Mouse (Mus musculus): ENCODE results near the gene Slc25a13.

The Slc25a13 gene

GRCm38 (mm10) chr6:6112767-6113528 lies 104.0 kb downstream of the Slc25a13 start:
- DNase-seq = no peak

- DNase-seq = no peak
Observed at GRCm38 (mm10) chr6:6107419-6107966, 109.5 kb downstream of the Slc25a13 start.

- no peak for DNase-seq
Observed at GRCm38 (mm10) chr6:6105586-6105985, 111.4 kb downstream of the Slc25a13 start.

GRCm38 (mm10) chr6:6103469-6103868 lies 113.5 kb downstream of the Slc25a13 start:
- DNase-seq = no peak

- no peak for DNase-seq
Observed at GRCm38 (mm10) chr6:6101605-6102004, 115.4 kb downstream of the Slc25a13 start.

GRCm38 (mm10) chr6:6100892-6101480 lies 116.0 kb downstream of the Slc25a13 start:
- no peak for DNase-seq

- no peak for DNase-seq
Observed at GRCm38 (mm10) chr6:6093978-6094377, 123.0 kb downstream of the Slc25a13 start.

- DNase-seq = no peak
Observed at GRCm38 (mm10) chr6:6093522-6093921, 123.5 kb downstream of the Slc25a13 start.

- DNase-seq = no peak
Observed at GRCm38 (mm10) chr6:6092497-6092896, 124.5 kb downstream of the Slc25a13 start.

GRCm38 (mm10) chr6:6091016-6091415 lies 126.0 kb downstream of the Slc25a13 start:
- no peak for DNase-seq

GRCm38 (mm10) chr6:6088151-6088550 lies 128.8 kb downstream of the Slc25a13 start:
- no peak for DNase-seq

- no peak for DNase-seq
Observed at GRCm38 (mm10) chr6:6080484-6080883, 136.5 kb downstream of the Slc25a13 start.

GRCm38 (mm10) chr6:6077234-6077633 lies 139.7 kb downstream of the Slc25a13 start:
- DNase-seq = no peak

- DNase-seq = no peak
Observed at GRCm38 (mm10) chr6:6075940-6076447, 141.0 kb downstream of the Slc25a13 start.

GRCm38 (mm10) chr6:6071038-6071437 lies 145.9 kb downstream of the Slc25a13 start:
- DNase-seq = no peak

GRCm38 (mm10) chr6:6070015-6070414 lies 147.0 kb downstream of the Slc25a13 start:
- DNase-seq = no peak

GRCm38 (mm10) chr6:6067201-6067600 lies 149.8 kb downstream of the Slc25a13 start:
- no peak for DNase-seq

- DNase-seq = no peak
Observed at GRCm38 (mm10) chr6:6058548-6058947, 158.4 kb downstream of the Slc25a13 start.

- DNase-seq = no peak
Observed at GRCm38 (mm10) chr6:6053946-6054345, 163.0 kb downstream of the Slc25a13 start.

GRCm38 (mm10) chr6:6052696-6053095 lies 164.3 kb downstream of the Slc25a13 start:
- no peak for DNase-seq

- DNase-seq = no peak
Observed at GRCm38 (mm10) chr6:6046729-6047424, 170.1 kb downstream of the Slc25a13 start.

- DNase-seq = no peak
Observed at GRCm38 (mm10) chr6:6038773-6039550, 178.0 kb downstream of the Slc25a13 start.

GRCm38 (mm10) chr6:6027664-6028063 lies 189.3 kb downstream of the Slc25a13 start:
- no peak for DNase-seq

Data from thymus, postnatal 36 days (tissue).